Mouse (Mus musculus) intestine, embryonic 15.5 days (tissue): ENCODE data around the gene Rnf223. TPM values are rescaled to one million over a fixed set of nuclear protein-coding genes. Genes with fewer than 3 reads are reported as not detected.
"Not testable (repeated sequence)": the region's sequence is repeated elsewhere in the genome, so short reads cannot be mapped to it uniquely, and the experiment has no call there.

Experiments
- ATAC-seq: fragments of 200-750 bp; cut with Nextera tagmentation; 2 replicates; pipeline ENCODE4 v1.8.0; 2017; ENCODE audit warnings: moderate TSS enrichment, moderate library complexity
- H3K27ac ChIP-seq: fragments of 300-500 bp; sonication (generic); 2 replicates; pipeline ENCODE4 v1.5.1; 2015; ENCODE audit warnings: mild to moderate bottlenecking, inconsistent platforms
- H3K27me3 ChIP-seq: fragments of 300-500 bp; sonication (generic); replicated peaks from 2 replicates; pipeline ENCODE4 v1.6.1; 2015; ENCODE audit warnings: inconsistent platforms
- H3K36me3 ChIP-seq: fragments of 300-500 bp; sonication (generic); 2 replicates; pipeline ENCODE4 v1.6.1; 2015; ENCODE audit warnings: inconsistent platforms
- H3K4me1 ChIP-seq: fragments of 300-500 bp; sonication (generic); replicated peaks from 2 replicates; pipeline ENCODE4 v1.6.1; 2015; ENCODE audit warnings: inconsistent platforms
- H3K4me2 ChIP-seq: fragments of 300-500 bp; sonication (generic); replicated peaks from 2 replicates; pipeline ENCODE4 v1.6.1; 2015; ENCODE audit warnings: mild to moderate bottlenecking, inconsistent platforms
- H3K4me3 ChIP-seq: fragments of 300-500 bp; sonication (generic); replicated peaks from 2 replicates; pipeline ENCODE4 v1.5.1; 2015; ENCODE audit warnings: inconsistent platforms
- H3K9ac ChIP-seq: fragments of 300-500 bp; sonication (generic); 2 replicates; pipeline ENCODE4 v1.6.1; 2015; ENCODE audit warnings: inconsistent platforms
- H3K9me3 ChIP-seq: fragments of 300-500 bp; sonication (generic); 2 replicates; pipeline ENCODE4 v1.6.1; 2016; ENCODE audit warnings: inconsistent platforms
- WGBS: fragments of 180-500 bp; shearing (Covaris S2); methylation state at CpG from one replicate; pipeline ENCODE4 v1.1.7; 2015; 5-methylcytosine and 5-hydroxymethylcytosine counted together
- polyA plus RNA-seq: library from polyadenylated mRNA; unstranded; fragments of >200 nt; fragmentation: Nextera tagmentation; extraction: Ambion mirVana; gene quantifications from 2 replicates; pipeline ENCODE4 v1.2.1, GENCODE M21; 2015

The Rnf223 gene
- polyA plus RNA-seq, 1 experiment from 2014 or later = 0.06 TPM

DNA sequence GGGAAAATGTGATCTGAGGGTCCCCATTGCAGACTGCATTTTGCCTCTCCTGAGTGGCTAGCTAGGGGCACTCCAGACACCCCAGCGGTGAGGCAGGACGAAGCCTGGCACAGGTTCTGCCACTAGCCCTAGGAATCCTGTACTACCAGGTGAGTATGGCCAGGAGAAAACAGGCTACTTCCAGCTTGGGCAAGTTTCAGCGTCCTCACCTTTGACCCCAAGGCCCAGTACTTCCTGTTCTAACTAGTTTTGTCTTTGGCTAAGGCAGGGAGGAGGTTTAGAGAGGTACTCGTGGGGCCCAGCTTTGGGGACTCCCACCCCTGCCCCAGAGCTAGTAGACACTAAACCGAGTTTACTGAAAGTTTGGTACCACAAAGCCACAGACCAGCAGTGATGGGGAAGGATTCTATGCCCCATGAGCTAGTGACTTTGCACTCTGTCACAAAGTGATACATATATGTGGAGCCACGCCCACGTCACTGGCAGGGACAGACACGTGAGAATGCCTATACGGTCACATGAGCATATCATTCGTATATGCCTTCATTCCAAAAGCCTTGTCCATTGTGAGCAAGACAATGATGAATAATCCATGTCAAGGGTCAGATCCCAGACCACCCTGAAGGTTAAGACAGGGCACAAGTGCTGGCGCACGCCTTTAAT lies 3.8 kb downstream of the Rnf223 start:
- Histone ChIP-seq H3K4me2 (no peak overlapping the region), H3K36me3 (no peaks in the 10 kb centered on the region), H3K4me3 (no peak overlapping the region), H3K9me3 (no peaks in the 10 kb centered on the region), H3K27me3 (no peaks in the 10 kb centered on the region), H3K9ac (no peak overlapping the region), H3K27ac (no peak overlapping the region), H3K4me1 (peaks cover 4% of the 10 kb centered on the region; the same call in 1 of the 2 replicates)
- ATAC-seq = peak; percentile 64
- whole genome bisulfite sequencing = 73% methylated on average over 12 of the region's 12 CpGs

DNA sequence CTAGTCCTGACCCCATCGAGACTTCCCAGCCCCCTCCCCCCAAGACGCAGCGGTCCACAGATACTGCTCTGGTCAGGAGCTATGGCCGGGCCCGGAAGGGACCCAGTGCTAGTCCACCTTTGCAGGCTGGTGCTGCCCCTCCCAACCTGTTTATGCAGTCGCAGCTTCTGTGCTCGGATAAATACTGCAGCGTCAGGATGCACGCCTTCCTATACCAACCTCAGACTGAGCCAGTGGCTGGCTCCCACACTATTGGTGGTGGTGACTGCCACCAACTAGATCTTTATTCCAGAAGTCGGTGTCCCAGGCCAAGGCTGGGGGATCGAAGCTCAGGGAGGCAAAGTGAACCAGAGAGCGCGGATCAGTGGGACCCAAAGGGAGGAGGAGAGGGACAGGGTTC lies 4.8 kb downstream of the Rnf223 start:
- 92% methylated on average over 13 of the region's 13 CpGs for WGBS
- H3K36me3 ChIP-seq = no peaks in the 10 kb centered on the region
- ATAC-seq = no peak
- no peak overlapping the region for H3K4me3 ChIP-seq
- H3K4me1 ChIP-seq = peaks cover 4% of the 10 kb centered on the region; the same call in 1 of the 2 replicates
- H3K27ac ChIP-seq = no peak overlapping the region
- no peaks in the 10 kb centered on the region for H3K27me3 ChIP-seq
- no peak overlapping the region for H3K4me2 ChIP-seq
- no peaks in the 10 kb centered on the region for H3K9me3 ChIP-seq
- no peak overlapping the region for H3K9ac ChIP-seq

DNA sequence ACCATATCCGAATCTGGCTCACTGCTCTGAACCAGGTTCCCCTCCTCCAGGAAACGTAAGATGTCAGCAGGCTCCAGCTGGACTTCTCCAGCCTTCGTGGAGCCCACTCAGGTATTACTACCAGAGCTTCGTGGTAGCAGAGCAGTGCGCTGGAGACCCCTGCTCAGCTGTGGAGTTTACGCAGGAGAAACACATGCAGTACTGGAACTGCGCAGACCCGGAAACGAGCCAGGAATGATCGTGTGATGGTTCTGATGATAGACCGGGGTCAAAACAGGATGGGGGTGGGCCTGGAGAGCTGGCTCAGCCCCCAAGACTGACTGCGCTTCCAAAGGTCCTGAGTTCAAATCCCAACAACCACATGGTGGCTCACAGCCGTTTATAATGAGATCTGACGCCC lies 5.5 kb downstream of the Rnf223 start:
- WGBS = 88% methylated on average over 14 of the region's 14 CpGs
- ATAC-seq = no peak

DNA sequence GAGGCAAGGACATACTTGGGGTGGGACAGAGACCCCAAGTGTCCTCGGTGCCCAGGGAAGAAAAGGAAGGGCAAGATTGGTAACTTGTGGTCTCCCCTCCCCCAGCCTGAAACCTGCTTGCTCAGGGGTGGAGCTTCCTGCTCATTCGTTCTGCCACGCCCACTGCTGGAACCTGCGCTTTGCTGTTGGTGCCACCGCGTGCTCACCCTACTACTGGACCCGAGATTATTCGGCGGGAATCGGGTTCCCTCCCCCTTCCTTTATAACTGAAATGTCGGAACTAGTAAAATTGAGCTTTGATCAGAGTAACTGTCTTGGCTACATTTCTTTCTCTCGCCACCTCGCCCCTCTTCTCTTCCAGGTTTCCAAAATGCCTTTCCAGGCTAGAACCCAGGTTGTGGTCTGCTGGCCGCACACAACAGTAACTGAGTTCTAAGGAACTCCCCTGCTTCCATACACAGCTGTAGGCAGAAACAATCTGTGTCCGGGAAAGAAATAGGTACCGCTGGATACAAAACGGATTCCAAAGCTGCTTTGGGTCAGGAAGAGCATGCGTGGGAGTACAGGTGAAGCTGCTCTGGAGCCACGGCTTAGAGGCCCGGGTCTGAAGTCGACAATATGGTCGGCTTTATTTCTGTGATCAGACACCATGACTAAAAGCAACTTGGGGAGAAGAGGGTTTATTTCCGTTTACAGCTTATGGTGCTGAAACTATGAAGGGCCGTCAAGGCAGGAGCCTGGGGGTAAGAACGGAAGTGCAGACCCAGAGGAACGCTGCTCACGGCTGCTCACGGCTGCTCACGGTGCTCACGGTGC lies 6.2 kb downstream of the Rnf223 start:
- Histone ChIP-seq H3K36me3 (no peaks in the 10 kb centered on the region), H3K4me2 (no peak overlapping the region), H3K4me1 (peaks cover 4% of the 10 kb centered on the region; the same call in 1 of the 2 replicates), H3K27me3 (no peaks in the 10 kb centered on the region), H3K9me3 (no peaks in the 10 kb centered on the region), H3K9ac (no peak overlapping the region), H3K27ac (no peak overlapping the region), H3K4me3 (no peak overlapping the region)
- 93% methylated on average over 30 of the region's 30 CpGs for WGBS
- no peak for ATAC-seq

More for the DNA sequence above, 5.5 kb downstream of the Rnf223 start:
- Histone ChIP-seq H3K4me1 (peaks cover 4% of the 10 kb centered on the region; the same call in 1 of the 2 replicates), H3K4me2 (no peak overlapping the region), H3K27me3 (no peaks in the 10 kb centered on the region), H3K4me3 (no peak overlapping the region), H3K9me3 (no peaks in the 10 kb centered on the region), H3K9ac (no peak overlapping the region), H3K36me3 (no peaks in the 10 kb centered on the region), H3K27ac (no peak overlapping the region)

DNA sequence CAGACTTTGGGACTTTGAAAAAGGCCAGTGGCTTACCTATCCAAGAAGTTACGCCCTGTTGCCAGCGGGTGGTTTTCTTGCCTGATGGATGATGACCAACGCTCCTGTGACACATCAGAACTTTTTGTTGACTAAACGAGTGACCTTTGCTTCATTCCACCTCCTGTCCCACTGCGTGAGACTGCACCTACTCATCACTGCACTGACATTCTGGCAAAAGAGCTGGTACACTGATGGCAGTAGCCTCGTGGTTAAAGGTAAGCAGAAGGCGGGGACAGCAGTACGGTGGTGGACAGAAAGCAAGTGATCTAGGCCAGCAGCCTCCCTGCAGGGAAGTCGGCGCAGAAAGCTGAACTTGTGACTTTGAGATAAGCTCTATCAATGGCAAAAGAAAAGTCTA lies 20.6 kb downstream of the Rnf223 start:
- not testable (repeated sequence) for H3K9ac ChIP-seq, H3K9me3 ChIP-seq, H3K27ac ChIP-seq, ATAC-seq, H3K4me3 ChIP-seq, H3K36me3 ChIP-seq, H3K27me3 ChIP-seq, H3K4me2 ChIP-seq, H3K4me1 ChIP-seq
- 76% methylated on average over 10 of the region's 10 CpGs for WGBS

DNA sequence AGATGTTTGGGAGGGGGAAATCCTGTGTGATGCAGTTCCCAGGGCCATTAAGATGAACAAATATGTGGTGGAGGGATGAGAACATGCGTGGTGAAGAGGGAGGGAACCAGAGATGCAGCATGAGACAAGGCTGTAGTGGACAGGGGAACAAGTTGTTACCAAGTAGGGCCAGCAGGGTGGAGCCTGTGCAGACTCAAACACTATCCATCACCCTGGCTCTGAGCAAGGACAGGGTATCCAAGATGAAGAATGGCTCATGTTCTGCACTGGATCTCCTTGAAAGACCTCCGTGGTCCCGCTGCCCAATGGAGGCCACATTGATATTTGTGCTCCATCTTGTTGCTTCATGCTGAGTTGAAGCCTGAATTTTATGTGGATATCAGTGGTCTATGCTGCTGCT lies 24.5 kb downstream of the Rnf223 start:
- H3K4me1 ChIP-seq = no peaks in the 10 kb centered on the region
- peaks cover 3% of the 10 kb centered on the region; the same call in 1 of the 2 replicates for H3K9me3 ChIP-seq
- H3K9ac ChIP-seq = no peak overlapping the region
- no peak overlapping the region for H3K4me3 ChIP-seq
- no peaks in the 10 kb centered on the region for H3K27me3 ChIP-seq
- no peak overlapping the region for H3K27ac ChIP-seq
- no peak overlapping the region for H3K4me2 ChIP-seq
- H3K36me3 ChIP-seq = no peaks in the 10 kb centered on the region
- WGBS = 92% methylated on average over 3 of the region's 3 CpGs
- ATAC-seq = no peak

DNA sequence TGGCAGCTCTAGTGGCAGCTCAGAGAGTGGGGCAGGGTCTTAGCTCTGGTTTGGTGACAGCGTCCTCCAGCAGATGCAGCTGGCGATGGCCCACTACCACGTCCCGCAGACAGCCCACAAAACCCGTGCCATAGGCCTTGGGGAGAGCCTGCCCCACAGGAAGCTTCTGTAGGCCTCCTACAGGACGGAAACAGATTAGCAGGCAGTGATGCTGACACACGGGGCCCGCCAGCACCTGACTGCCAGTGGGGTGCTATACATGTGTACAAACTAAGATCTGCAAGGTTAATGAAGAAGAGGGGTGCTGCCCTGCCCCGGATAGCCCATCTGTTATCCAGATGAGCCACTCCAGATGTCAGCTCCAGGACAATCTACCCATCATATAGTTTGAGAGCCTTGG lies 36.2 kb downstream of the Rnf223 start:
- no peak overlapping the region for H3K4me3 ChIP-seq
- no peak overlapping the region for H3K4me2 ChIP-seq
- WGBS = 87% methylated on average over 9 of the region's 9 CpGs
- H3K36me3 ChIP-seq = peaks cover 66% of the 10 kb centered on the region
- no peak overlapping the region for H3K9ac ChIP-seq
- no peaks in the 10 kb centered on the region for H3K27me3 ChIP-seq
- H3K27ac ChIP-seq = no peak overlapping the region
- H3K9me3 ChIP-seq = no peaks in the 10 kb centered on the region
- no peak for ATAC-seq
- no peaks in the 10 kb centered on the region for H3K4me1 ChIP-seq

DNA sequence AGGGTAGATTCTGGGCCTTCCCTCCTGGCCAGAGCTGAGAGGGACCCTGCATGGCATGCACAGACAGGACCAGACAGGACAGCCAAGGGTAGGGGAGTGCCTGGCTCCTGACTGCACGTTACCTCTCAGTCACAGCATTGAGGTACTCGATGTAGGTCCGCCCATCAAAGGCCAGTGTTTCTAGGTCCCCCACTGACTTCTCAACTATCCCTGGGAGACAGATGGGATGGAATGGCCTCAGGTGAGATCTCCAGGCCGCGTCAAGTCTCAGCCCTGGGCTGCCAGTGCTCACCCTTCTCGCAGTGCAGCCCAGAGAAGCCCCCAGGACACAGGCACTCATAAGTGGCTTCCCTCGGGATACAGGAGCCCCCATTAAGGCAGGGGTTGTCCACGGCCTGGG lies 38.3 kb downstream of the Rnf223 start:
- WGBS = 91% methylated on average over 8 of the region's 8 CpGs
- no peak overlapping the region for H3K27ac ChIP-seq
- no peak overlapping the region for H3K9ac ChIP-seq
- no peak for ATAC-seq
- peaks cover 75% of the 10 kb centered on the region for H3K36me3 ChIP-seq
- H3K9me3 ChIP-seq = no peaks in the 10 kb centered on the region
- H3K4me3 ChIP-seq = no peak overlapping the region
- H3K4me2 ChIP-seq = no peak overlapping the region
- no peaks in the 10 kb centered on the region for H3K4me1 ChIP-seq
- H3K27me3 ChIP-seq = no peaks in the 10 kb centered on the region

DNA sequence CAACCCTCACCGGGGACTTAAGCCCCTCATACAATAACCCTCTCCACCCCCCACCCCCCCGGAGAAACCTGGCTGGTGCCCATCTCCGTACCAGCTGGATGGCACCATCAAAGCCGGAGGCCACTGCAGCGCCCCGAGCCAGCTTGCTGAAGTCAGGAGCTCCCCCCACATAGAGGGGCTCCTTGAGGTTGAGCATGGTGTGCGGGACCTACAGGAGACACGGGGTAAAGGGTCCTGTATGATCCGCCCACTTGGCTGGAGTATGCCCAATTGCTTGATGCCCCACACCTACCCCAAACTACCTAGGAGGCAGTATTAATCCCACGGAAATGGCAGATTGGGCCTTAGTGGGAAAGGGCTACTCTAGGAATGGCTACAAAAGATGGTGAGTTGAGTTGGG lies 38.8 kb downstream of the Rnf223 start:
- Histone ChIP-seq H3K4me3 (no peak overlapping the region), H3K4me2 (no peak overlapping the region), H3K27me3 (no peaks in the 10 kb centered on the region), H3K9ac (no peak overlapping the region), H3K27ac (no peak overlapping the region), H3K36me3 (peaks cover 77% of the 10 kb centered on the region), H3K9me3 (no peaks in the 10 kb centered on the region), H3K4me1 (no peaks in the 10 kb centered on the region)
- no peak for ATAC-seq
- 96% methylated on average over 10 of the region's 10 CpGs for WGBS

DNA sequence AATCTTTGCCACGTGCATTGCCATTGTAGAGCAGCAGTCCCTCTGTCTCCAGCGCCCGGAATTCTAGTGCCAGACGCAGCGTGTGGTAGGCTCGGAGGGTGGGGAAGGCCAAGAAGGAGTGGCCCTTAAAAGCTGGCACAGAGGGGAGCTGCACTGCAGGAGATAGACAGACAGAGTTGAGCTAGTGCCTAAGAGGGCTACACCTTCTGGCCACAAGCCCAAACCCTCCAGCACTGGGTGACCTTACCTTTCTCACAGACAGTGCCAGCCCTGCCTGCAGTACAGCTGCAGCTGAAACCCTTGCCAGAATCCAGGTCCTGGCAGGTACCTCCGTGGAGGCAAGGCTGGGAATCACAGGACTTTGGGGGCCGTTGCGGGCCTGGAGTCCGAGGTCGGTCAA lies 41.5 kb downstream of the Rnf223 start:
- Histone ChIP-seq H3K27ac (no peak overlapping the region), H3K9ac (no peak overlapping the region), H3K4me1 (no peaks in the 10 kb centered on the region), H3K36me3 (peaks cover 80% of the 10 kb centered on the region), H3K9me3 (no peaks in the 10 kb centered on the region), H3K4me2 (no peak overlapping the region), H3K4me3 (no peak overlapping the region), H3K27me3 (no peaks in the 10 kb centered on the region)
- WGBS = 94% methylated on average over 11 of the region's 11 CpGs
- no peak for ATAC-seq

DNA sequence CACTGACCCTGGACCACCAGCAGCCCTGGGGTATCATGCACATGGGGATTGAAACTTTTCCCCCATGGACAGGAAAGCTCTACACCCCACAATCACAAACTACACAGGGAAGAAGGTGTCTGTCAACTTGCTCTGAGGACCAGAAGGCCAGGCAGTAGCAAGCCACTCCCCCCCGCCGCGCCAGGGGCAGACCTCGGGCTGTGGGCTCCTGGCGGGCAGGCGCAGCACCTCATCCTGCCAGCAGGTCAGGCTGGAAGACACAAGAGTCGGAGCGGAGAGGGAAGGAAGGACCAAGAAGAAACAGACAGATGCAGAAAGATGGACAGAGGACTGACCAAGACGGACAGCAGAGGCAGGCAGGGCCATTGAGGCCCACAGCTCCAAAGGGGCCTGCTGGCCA lies 47.3 kb downstream of the Rnf223 start:
- WGBS = 87% methylated on average over 9 of the region's 9 CpGs
- no peak overlapping the region for H3K4me2 ChIP-seq
- H3K4me1 ChIP-seq = no peaks in the 10 kb centered on the region
- H3K9ac ChIP-seq = no peak overlapping the region
- no peak overlapping the region for H3K27ac ChIP-seq
- ATAC-seq = no peak
- no peaks in the 10 kb centered on the region for H3K9me3 ChIP-seq
- no peak overlapping the region for H3K4me3 ChIP-seq
- no peaks in the 10 kb centered on the region for H3K27me3 ChIP-seq
- H3K36me3 ChIP-seq = peaks cover 52% of the 10 kb centered on the region
